Mouse (Mus musculus) MEL (cell line): ENCODE results near the gene Pcdh8. TPM values are rescaled to one million over a fixed set of nuclear protein-coding genes. Genes with fewer than 3 reads are reported as not detected.

Experiments used
- DNase-seq: peaks from one replicate; pipeline ENCODE4 v3.0.0; 2011; ENCODE audit warnings: low read depth, low spot score
- H3K27ac ChIP-seq: 2 replicates; pipeline ENCODE4 v1.5.1; 2012; ENCODE audit warnings: low read depth, mild to moderate bottlenecking, control low read depth, low read length, moderate library complexity; ENCODE audit not compliant: control insufficient read depth
- H3K27me3 ChIP-seq, 2 experiments: fragments of 150-350 bp in 1 of 2; sonication (generic) in 1 of 2; 2 replicates each; pipeline ENCODE4 v1.6.1; 2012; ENCODE audit warnings: low read length in 2 of 2, mild to moderate bottlenecking in 2 of 2, improper control_type of control experiment in 1 of 2, moderate library complexity in 1 of 2; ENCODE audit not compliant: insufficient read depth in 2 of 2, control insufficient read depth in 1 of 2
- H3K36me3 ChIP-seq, 2 experiments: 2 replicates each; pipeline ENCODE4 v1.6.1; 2012 to 2014; ENCODE audit warnings: low read length in 2 of 2, improper control_type of control experiment in 1 of 2, inconsistent platforms in 1 of 2, mild to moderate bottlenecking in 1 of 2; ENCODE audit not compliant: insufficient read depth in 2 of 2, control insufficient read depth in 1 of 2
- H3K4me1 ChIP-seq, 2 experiments: fragments of 150-350 bp in 1 of 2; sonication (generic) in 1 of 2; 2 replicates each; pipeline ENCODE4 v1.6.1; 2012; ENCODE audit warnings: low read length in 2 of 2, improper control_type of control experiment in 1 of 2, mild to moderate bottlenecking in 1 of 2; ENCODE audit not compliant: insufficient read depth in 2 of 2, control insufficient read depth in 1 of 2
- H3K4me3 ChIP-seq, 2 experiments: fragments of 150-350 bp in 1 of 2; sonication (generic) in 1 of 2; 2 replicates each; pipeline ENCODE4 v1.5.1; 2012; ENCODE audit warnings: low read depth in 2 of 2, low read length in 2 of 2, mild to moderate bottlenecking in 2 of 2, moderate library complexity in 2 of 2, control low read depth in 1 of 2, improper control_type of control experiment in 1 of 2; ENCODE audit not compliant: control insufficient read depth in 1 of 2, insufficient read depth in 1 of 2
- H3K79me2 ChIP-seq: 2 replicates; pipeline ENCODE4 v1.6.1; 2012; ENCODE audit warnings: mild to moderate bottlenecking, low read length, moderate library complexity; ENCODE audit not compliant: control insufficient read depth, poor library complexity, insufficient read depth
- H3K9ac ChIP-seq: 2 replicates; pipeline ENCODE4 v1.6.1; 2012; ENCODE audit warnings: low read depth, mild to moderate bottlenecking, control low read depth, low read length, moderate library complexity; ENCODE audit not compliant: control insufficient read depth, poor library complexity, severe bottlenecking
- H3K9me3 ChIP-seq: fragments of 150-350 bp; sonication (generic); replicated peaks from 2 replicates; pipeline ENCODE4 v1.6.1; 2012; ENCODE audit warnings: mild to moderate bottlenecking, low read length, improper control_type of control experiment, moderate library complexity; ENCODE audit not compliant: insufficient read depth
- CHD1 ChIP-seq: IDR thresholded peaks from 2 replicates; pipeline ENCODE4 v1.6.1; 2012; ENCODE audit warnings: low read depth, mild to moderate bottlenecking, inconsistent platforms, low read length, improper control_type of control experiment
- CTCF ChIP-seq, 3 experiments: IDR thresholded peaks in 2 of 3; conservative IDR thresholded peaks in 1 of 3; 2 replicates each; pipeline ENCODE4 v1.5.1; 2011 to 2012; ENCODE audit warnings: low read length in 3 of 3, low read depth in 2 of 3, mild to moderate bottlenecking in 2 of 3, improper control_type of control experiment in 1 of 3, inconsistent platforms in 1 of 3, mixed read lengths in 1 of 3, moderate library complexity in 1 of 3; ENCODE audit not compliant: control insufficient read depth in 1 of 3, insufficient read depth in 1 of 3, poor library complexity in 1 of 3, severe bottlenecking in 1 of 3
- E2F4 ChIP-seq: IDR thresholded peaks from 2 replicates; pipeline ENCODE4 v1.6.1; 2011; ENCODE audit warnings: low read depth, low read length, improper control_type of control experiment, borderline replicate concordance
- ELF1 ChIP-seq: IDR thresholded peaks from 2 replicates; pipeline ENCODE4 v1.6.1; 2014; ENCODE audit warnings: low read depth, mild to moderate bottlenecking, inconsistent platforms, low read length, improper control_type of control experiment, moderate library complexity
- EP300 ChIP-seq, 2 experiments: IDR thresholded peaks; 2 replicates each; pipeline ENCODE4 v1.6.1; 2011; ENCODE audit warnings: improper control_type of control experiment in 2 of 2, low read length in 2 of 2, low read depth in 1 of 2, mild to moderate bottlenecking in 1 of 2
- HCFC1 ChIP-seq: IDR thresholded peaks from 2 replicates; pipeline ENCODE4 v1.6.1; 2012; ENCODE audit warnings: low read depth, mild to moderate bottlenecking, inconsistent platforms, low read length, improper control_type of control experiment, moderate library complexity
- JUND ChIP-seq: IDR thresholded peaks from 2 replicates; pipeline ENCODE4 v1.6.1; 2011; ENCODE audit warnings: low read depth, mild to moderate bottlenecking, improper control_type of control experiment, low read length
- KAT2A ChIP-seq: conservative IDR thresholded peaks from 2 replicates; pipeline ENCODE4 v1.6.1; 2012; ENCODE audit warnings: low read depth, low read length, improper control_type of control experiment, inconsistent platforms
- MAFK ChIP-seq: IDR thresholded peaks from 2 replicates; pipeline ENCODE4 v1.6.1; 2011; ENCODE audit warnings: low read depth, mild to moderate bottlenecking, low read length, improper control_type of control experiment, borderline replicate concordance
- MAX ChIP-seq: IDR thresholded peaks from 2 replicates; pipeline ENCODE4 v1.6.1; 2011; ENCODE audit warnings: low read length, improper control_type of control experiment
- MAZ ChIP-seq: IDR thresholded peaks from 2 replicates; pipeline ENCODE4 v1.6.1; 2012; ENCODE audit warnings: low read depth, mild to moderate bottlenecking, inconsistent platforms, low read length, improper control_type of control experiment
- MXI1 ChIP-seq: IDR thresholded peaks from 2 replicates; pipeline ENCODE4 v1.6.1; 2011; ENCODE audit warnings: mild to moderate bottlenecking, low read depth, low read length, improper control_type of control experiment
- MYB ChIP-seq: IDR thresholded peaks from 2 replicates; pipeline ENCODE4 v1.6.1; 2011; ENCODE audit warnings: mild to moderate bottlenecking, low read depth, low read length, improper control_type of control experiment
- MYC ChIP-seq: IDR thresholded peaks from 2 replicates; pipeline ENCODE4 v1.6.1; 2011; ENCODE audit warnings: low read depth, mild to moderate bottlenecking, low read length, improper control_type of control experiment, moderate library complexity
- POLR2AphosphoS2 ChIP-seq: IDR thresholded peaks from 2 replicates; pipeline ENCODE4 v1.6.1; 2011; ENCODE audit warnings: low read length, improper control_type of control experiment
- RAD21 ChIP-seq: IDR thresholded peaks from 2 replicates; pipeline ENCODE4 v1.6.1; 2011; ENCODE audit warnings: mild to moderate bottlenecking, low read depth, low read length, improper control_type of control experiment
- RCOR1 ChIP-seq: IDR thresholded peaks from 2 replicates; pipeline ENCODE4 v1.6.1; 2012; ENCODE audit warnings: low read depth, mild to moderate bottlenecking, inconsistent platforms, low read length, improper control_type of control experiment
- SMC3 ChIP-seq: IDR thresholded peaks from 2 replicates; pipeline ENCODE4 v1.6.1; 2011; ENCODE audit warnings: low read depth, low read length, improper control_type of control experiment
- TBP ChIP-seq: IDR thresholded peaks from 2 replicates; pipeline ENCODE4 v1.8.0; 2011; ENCODE audit warnings: low read depth, low read length, improper control_type of control experiment
- TCF12 ChIP-seq: IDR thresholded peaks from 2 replicates; pipeline ENCODE4 v1.6.1; 2014; ENCODE audit warnings: low read depth, mild to moderate bottlenecking, inconsistent platforms, low read length, improper control_type of control experiment, moderate library complexity
- USF1 ChIP-seq: IDR thresholded peaks from 2 replicates; pipeline ENCODE4 v1.6.1; 2014; ENCODE audit warnings: low read depth, mild to moderate bottlenecking, inconsistent platforms, low read length, improper control_type of control experiment, moderate library complexity
- USF2 ChIP-seq, 2 experiments: IDR thresholded peaks; 2 replicates each; pipeline ENCODE4 v1.6.1; 2011 to 2012; ENCODE audit warnings: improper control_type of control experiment in 2 of 2, low read length in 2 of 2, borderline replicate concordance in 1 of 2, inconsistent platforms in 1 of 2, low read depth in 1 of 2, mild to moderate bottlenecking in 1 of 2; ENCODE audit not compliant: insufficient read depth in 1 of 2
- ZKSCAN1 ChIP-seq: IDR thresholded peaks from 2 replicates; pipeline ENCODE4 v1.6.1; 2012; ENCODE audit warnings: low read depth, mild to moderate bottlenecking, inconsistent platforms, low read length, improper control_type of control experiment, moderate library complexity
- ZMIZ1 ChIP-seq: IDR thresholded peaks from 2 replicates; pipeline ENCODE4 v1.6.1; 2012; ENCODE audit warnings: low read depth, mild to moderate bottlenecking, inconsistent platforms, low read length, improper control_type of control experiment, moderate library complexity
- ZNF384 ChIP-seq: IDR thresholded peaks from 2 replicates; pipeline ENCODE4 v1.6.1; 2012; ENCODE audit warnings: low read depth, mild to moderate bottlenecking, inconsistent platforms, low read length, improper control_type of control experiment
- polyA plus RNA-seq, 2 experiments: library from polyadenylated mRNA; stranded (reverse) in 1 of 2; unstranded in 1 of 2; fragments of >175 nt in 1 of 2; fragments of >200 nt in 1 of 2; gene quantifications; 2 replicates each; pipeline versions ENCODE4 v1.2.1 to v1.2.4; 2012; ENCODE audit warnings: low replicate concordance in 2 of 2, low read depth in 1 of 2; ENCODE audit not compliant: insufficient read length in 2 of 2, insufficient read depth in 1 of 2, missing spikeins in 1 of 2
- total RNA-seq: library from RNA; depleted of rRNA; stranded (reverse); fragments of 300-350 nt; gene quantifications from 2 replicates; pipeline ENCODE4 v1.2.3, GENCODE M21; 2012

Gene Pcdh8
- total and polyA plus RNA-seq, 3 experiments: not detected

GRCm38 (mm10) chr14:79737642-79738379 lies 33.3 kb downstream of the Pcdh8 start (continued):
- TF ChIP-seq CHD1 (no peak), ZMIZ1 (no peak), SMC3 (peak; percentile 39), RCOR1 (no peak), MYB (no peak), TBP (no peak), E2F4 (no peak), MAX (no peak), USF2 (IDR thresholded peaks at IDR 0.05; ENCODE audit: borderline replicate concordance in 1 of 2, insufficient read depth in 1 of 2, low read depth in 1 of 2, low read length in 2 of 2) (no peak), POLR2AphosphoS2 (no peak), HCFC1 (no peak), RAD21 (peak; percentile 45), EP300 (IDR thresholded peaks at IDR 0.05; ENCODE audit: low read depth in 1 of 2, low read length in 2 of 2) (no peak), CTCF (IDR thresholded peaks at IDR 0.05 in 2 of 3, conservative IDR thresholded peaks at IDR 0.05 in 1 of 3; ENCODE audit: control insufficient read depth in 1 of 3, insufficient read depth in 1 of 3, low read depth in 2 of 3, low read length in 3 of 3, poor library complexity in 1 of 3, severe bottlenecking in 1 of 3) (peak; percentile 23 to 62 (median 37); a peak in 5 of 6 replicates), MAFK (no peak)
- TF ChIP-seq, all 39 proteins: peak for 4

GRCm38 (mm10) chr14:79736781-79737180 lies 34.3 kb downstream of the Pcdh8 start:
- DNase-seq: no peak
- Histone ChIP-seq H3K4me1 (no peaks in the 10 kb centered on the region), H3K4me3 (no peak overlapping the region), H3K9ac (no peak overlapping the region), H3K36me3 (no peaks in the 10 kb centered on the region), H3K27ac (no peak overlapping the region), H3K9me3 (no peaks in the 10 kb centered on the region), H3K79me2 (no peaks in the 10 kb centered on the region), H3K27me3 (no peaks in the 10 kb centered on the region; a peak in 1 of 4 replicates)
- no peak for TF ChIP-seq USF2 (IDR thresholded peaks at IDR 0.05; ENCODE audit: borderline replicate concordance in 1 of 2, insufficient read depth in 1 of 2, low read depth in 1 of 2, low read length in 2 of 2)
- no peak for TF ChIP-seq MYC

- no peaks in the 10 kb centered on the region for H3K36me3 ChIP-seq
- H3K27ac ChIP-seq: no peak overlapping the region
- H3K27me3 ChIP-seq: no peaks in the 10 kb centered on the region; a peak in 1 of 4 replicates
- no peaks in the 10 kb centered on the region for H3K9me3 ChIP-seq
- no peaks in the 10 kb centered on the region for H3K79me2 ChIP-seq
- H3K4me1 ChIP-seq: no peaks in the 10 kb centered on the region
- TF ChIP-seq KAT2A: no peak
- no peak for TF ChIP-seq POLR2AphosphoS2
- no peak for TF ChIP-seq E2F4
- TF ChIP-seq USF1: no peak
- TF ChIP-seq CHD1: no peak
- TF ChIP-seq USF2 (IDR thresholded peaks at IDR 0.05; ENCODE audit: borderline replicate concordance in 1 of 2, insufficient read depth in 1 of 2, low read depth in 1 of 2, low read length in 2 of 2): no peak
- TF ChIP-seq TBP: no peak
- no peak for TF ChIP-seq MXI1
- no peak for TF ChIP-seq MAFK
- no peak for TF ChIP-seq ZNF384
- TF ChIP-seq MAZ: no peak
- TF ChIP-seq ELF1: no peak
- no peak for TF ChIP-seq ZMIZ1
- no peak for TF ChIP-seq JUND
- no peak for TF ChIP-seq TCF12
- no peak for TF ChIP-seq ZKSCAN1
- DNase-seq: no peak
- H3K9ac ChIP-seq: no peak overlapping the region
- no peak overlapping the region for H3K4me3 ChIP-seq
Observed at GRCm38 (mm10) chr14:79733501-79733900, 37.6 kb downstream of the Pcdh8 start.
